Mouse (Mus musculus) bone marrow macrophage, adult 2 months (primary cell): ENCODE results near the gene Fmo6. TPM values are rescaled to one million over a fixed set of nuclear protein-coding genes. Genes with fewer than 3 reads are reported as not detected.

Experiments used
- H3K27ac ChIP-seq: 2 replicates; pipeline ENCODE4 v1.5.1; 2012; ENCODE audit warnings: low read depth, low read length; ENCODE audit not compliant: insufficient read depth
- H3K4me1 ChIP-seq: 2 replicates; pipeline ENCODE4 v1.6.1; 2012; ENCODE audit warnings: low read length; ENCODE audit not compliant: control insufficient read depth, insufficient read depth
- H3K4me3 ChIP-seq: 2 replicates; pipeline ENCODE4 v1.5.1; 2012; ENCODE audit warnings: mild to moderate bottlenecking, low read length, moderate library complexity; ENCODE audit not compliant: insufficient read depth
- CTCF ChIP-seq: IDR thresholded peaks from 2 replicates; pipeline ENCODE4 v1.5.1; 2012; ENCODE audit warnings: low read depth, mild to moderate bottlenecking, low read length, moderate library complexity
- POLR2A ChIP-seq: IDR thresholded peaks from 2 replicates; pipeline ENCODE4 v1.6.1; 2012; ENCODE audit warnings: mild to moderate bottlenecking, low read depth, low read length, borderline replicate concordance
- polyA plus RNA-seq: library from polyadenylated mRNA; stranded (reverse); fragments of >200 nt; gene quantifications from 2 replicates; pipeline ENCODE4 v1.2.4, GENCODE M21; 2012; ENCODE audit not compliant: missing spikeins, insufficient read depth, insufficient read length

Fmo6 gene
- not detected in 2 replicates for polyA plus RNA-seq

GRCm38 (mm10) chr1:162937415-162937814 is at the start of gene Fmo6:
TSS of gene Fmo6 (minus strand) at chr1:162937515.
- no peak for TF ChIP-seq POLR2A
- no peak for TF ChIP-seq CTCF
- Histone ChIP-seq H3K4me3 (no peak within 1 kb of the TSS), H3K4me1 (no peaks in the 10 kb centered on the region), H3K27ac (no peak within 1 kb of the TSS)

- no peaks in the 10 kb centered on the region for H3K4me1 ChIP-seq
- no peak overlapping the region for H3K27ac ChIP-seq
- no peak for TF ChIP-seq CTCF
- no peak for TF ChIP-seq POLR2A
- H3K4me3 ChIP-seq = no peak overlapping the region
Observed at GRCm38 (mm10) chr1:162986777-162987176, 49.5 kb upstream of the Fmo6 start.

DNA sequence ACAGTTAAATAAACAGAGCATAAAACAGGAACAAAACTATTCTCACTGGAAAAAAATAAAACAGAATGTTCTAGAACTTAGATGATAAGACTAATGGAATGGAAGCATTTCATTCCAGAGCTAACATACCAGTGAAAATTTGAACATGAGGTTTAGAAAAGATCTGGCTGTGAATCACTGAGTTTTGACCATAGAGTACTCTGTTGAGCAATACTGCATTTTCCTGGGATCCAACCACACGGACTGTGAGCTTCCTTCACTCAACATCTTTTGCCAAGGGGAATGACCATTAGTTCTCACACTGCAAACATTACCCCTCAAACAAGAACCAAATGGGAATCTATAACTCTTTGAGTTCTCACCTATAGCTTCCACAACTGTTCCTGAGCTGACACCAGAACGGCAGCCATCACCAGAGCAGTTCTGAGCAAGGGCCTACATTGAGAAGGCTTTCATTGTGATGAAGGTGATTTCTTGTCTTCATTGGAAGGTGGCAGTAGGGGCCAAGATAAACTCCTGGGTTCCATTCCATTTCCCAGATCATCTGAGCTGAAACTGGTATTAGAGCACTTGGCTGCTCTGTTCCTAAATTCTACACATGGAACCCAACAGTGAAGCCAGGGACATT is 48.9 kb upstream of the Fmo6 start:
- H3K27ac ChIP-seq = no peak overlapping the region
- TF ChIP-seq POLR2A (no peak), CTCF (no peak)
- no peak overlapping the region for H3K4me3 ChIP-seq
- no peaks in the 10 kb centered on the region for H3K4me1 ChIP-seq

DNA sequence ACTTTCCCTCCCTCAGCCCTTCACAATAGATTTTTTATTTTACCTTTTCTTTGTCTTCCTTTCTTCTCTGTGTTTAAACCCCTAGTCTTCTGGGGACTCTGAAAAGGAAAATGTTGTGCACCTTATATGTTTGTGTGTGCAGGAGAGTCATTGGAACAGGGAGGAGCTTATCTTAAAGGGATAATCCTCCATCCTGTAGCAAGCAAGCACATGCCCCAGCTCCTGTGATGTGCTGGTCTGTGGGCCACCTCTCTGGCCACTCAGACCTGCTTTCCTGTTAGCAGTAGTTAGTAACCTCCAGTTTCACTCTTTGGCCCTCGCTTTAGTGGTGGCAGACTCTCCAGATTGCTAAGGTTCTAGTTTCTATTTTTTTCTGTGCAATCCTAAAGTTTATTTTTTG is 47.1 kb upstream of the Fmo6 start, which contains the start of gene Fmo3:
TSS of gene Fmo3 (minus strand) at position 101 of the 400 bp plus-strand sequence.
- Histone ChIP-seq H3K27ac (no peak within 1 kb of the TSS), H3K4me3 (no peak within 1 kb of the TSS)
- TF ChIP-seq CTCF = no peak
- TF ChIP-seq POLR2A = no peak

DNA sequence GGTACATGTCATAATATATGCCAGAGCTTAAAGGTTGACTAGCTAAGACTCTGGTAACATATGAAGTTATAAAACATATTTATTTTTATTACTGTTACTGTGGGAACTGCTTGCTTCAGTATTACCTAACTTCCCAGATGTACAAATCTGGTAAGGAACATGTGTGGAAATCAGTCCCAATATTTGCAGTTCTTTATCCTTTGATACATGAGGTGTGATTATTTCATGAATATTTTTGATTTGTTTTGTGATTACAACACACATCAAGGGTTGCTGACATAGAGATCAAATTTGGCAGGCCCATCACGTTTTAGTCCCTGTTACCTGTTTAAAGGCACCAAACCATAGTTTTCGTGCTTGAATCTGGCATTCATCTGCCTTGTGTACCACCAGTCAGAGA is 26.2 kb upstream of the Fmo6 start:
- Histone ChIP-seq H3K4me1 (no peaks in the 10 kb centered on the region), H3K4me3 (no peak overlapping the region), H3K27ac (no peak overlapping the region)
- no peak for TF ChIP-seq CTCF
- no peak for TF ChIP-seq POLR2A

More for the DNA sequence above, 47.1 kb upstream of the Fmo6 start, which contains the start of gene Fmo3:
- no peaks in the 10 kb centered on the region for H3K4me1 ChIP-seq

GRCm38 (mm10) chr1:162957422-162957821 is 20.1 kb upstream of the Fmo6 start:
- TF ChIP-seq CTCF (no peak), POLR2A (no peak)
- H3K4me3 ChIP-seq = no peak overlapping the region
- no peaks in the 10 kb centered on the region for H3K4me1 ChIP-seq
- H3K27ac ChIP-seq = no peak overlapping the region

- TF ChIP-seq CTCF (no peak), POLR2A (no peak)
- no peak overlapping the region for H3K27ac ChIP-seq
Observed at GRCm38 (mm10) chr1:162953079-162953478, 15.8 kb upstream of the Fmo6 start.

GRCm38 (mm10) chr1:162949763-162950162 is 12.4 kb upstream of the Fmo6 start:
- H3K4me3 ChIP-seq = no peak overlapping the region
- TF ChIP-seq POLR2A = no peak

More at GRCm38 (mm10) chr1:162953079-162953478, 15.8 kb upstream of the Fmo6 start:
- no peaks in the 10 kb centered on the region for H3K4me1 ChIP-seq
- H3K4me3 ChIP-seq = no peak overlapping the region

DNA sequence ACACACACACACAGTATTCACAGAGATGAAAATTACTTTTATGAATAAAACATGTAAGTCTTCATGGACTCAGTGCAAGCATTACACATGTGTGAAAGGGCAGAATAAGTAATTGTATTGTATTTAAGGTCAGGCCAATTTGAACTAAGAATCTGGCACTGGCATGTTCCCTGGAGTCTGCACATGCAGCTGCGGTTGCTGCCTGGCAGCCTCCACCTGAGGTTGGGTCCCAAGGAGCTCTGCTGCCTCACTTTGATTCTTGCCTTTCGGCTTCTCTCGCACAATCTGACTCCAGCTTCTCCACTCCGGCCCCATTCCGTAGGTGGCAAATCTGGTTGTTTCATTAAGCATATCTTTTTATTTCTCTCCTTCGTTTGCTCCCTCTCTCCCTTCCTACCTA is 10.6 kb upstream of the Fmo6 start:
- no peak for TF ChIP-seq CTCF
- TF ChIP-seq POLR2A = no peak
- Histone ChIP-seq H3K27ac (no peak overlapping the region), H3K4me3 (no peak overlapping the region), H3K4me1 (no peaks in the 10 kb centered on the region)

More at GRCm38 (mm10) chr1:162949763-162950162, 12.4 kb upstream of the Fmo6 start:
- Histone ChIP-seq H3K27ac (no peak overlapping the region), H3K4me1 (no peaks in the 10 kb centered on the region)

GRCm38 (mm10) chr1:162946837-162947558 is 9.7 kb upstream of the Fmo6 start:
- no peak for TF ChIP-seq CTCF
- TF ChIP-seq POLR2A = no peak
- H3K4me3 ChIP-seq = no peak overlapping the region
- H3K27ac ChIP-seq = no peak overlapping the region
- H3K4me1 ChIP-seq = no peaks in the 10 kb centered on the region
